Mouse (Mus musculus): ENCODE results near the gene Olfr1164. TPM values are rescaled to one million over a fixed set of nuclear protein-coding genes. Genes with fewer than 3 reads are reported as not detected.

The Olfr1164 gene
- not detected for total RNA-seq (2021)
- long read RNA-seq, experiment 1, result 0 reads
- long read RNA-seq, experiment 2, result 0 reads

DNA sequence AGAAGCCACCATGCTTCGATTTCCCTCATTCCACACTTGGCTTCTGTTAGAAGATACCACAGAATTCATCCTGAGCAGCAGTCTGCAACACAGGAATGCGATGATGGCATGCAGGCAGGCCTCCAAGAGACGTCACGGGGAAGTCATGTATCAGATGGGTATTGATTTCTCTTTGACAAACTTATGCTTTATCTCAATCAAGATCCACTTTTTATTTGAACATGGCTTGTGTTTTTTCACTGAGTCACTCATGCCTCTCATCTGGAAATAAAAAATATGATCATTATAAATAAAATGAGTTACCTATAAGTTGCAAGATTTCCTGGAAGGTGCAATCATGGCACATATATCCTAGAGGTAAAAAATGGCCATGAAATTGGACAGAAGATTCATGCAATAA lies at the start of gene Olfr1164:
Olfr1164 (minus strand) TSS at position 101 of the 400 bp plus-strand sequence.
- DNase-seq (ENCODE audit: low spot score in 2 of 2), result no peak

DNA sequence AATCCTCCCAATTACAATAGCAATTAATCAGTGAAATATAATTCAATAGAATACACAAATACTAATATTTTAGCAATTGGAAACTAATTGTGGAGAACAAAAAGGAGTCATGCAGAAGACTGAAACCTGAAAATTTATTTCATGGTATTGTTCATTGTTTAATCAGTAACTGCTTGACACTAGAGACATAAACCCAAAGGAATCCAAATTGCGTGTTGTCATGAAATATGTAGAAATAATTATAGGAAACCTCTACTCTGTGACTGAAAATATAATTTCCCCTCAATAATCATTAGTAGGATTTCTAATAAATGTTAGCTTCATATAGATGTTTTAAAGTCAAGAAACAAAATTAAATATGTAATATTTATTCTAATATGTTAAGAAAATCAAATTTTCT lies 34.4 kb upstream of the Olfr1164 start, which contains the start of gene Olfr1166:
Olfr1166 (minus strand) TSS at position 101 of the 400 bp plus-strand sequence.
- DNase-seq (ENCODE audit: low spot score in 2 of 2), result no peak

DNA sequence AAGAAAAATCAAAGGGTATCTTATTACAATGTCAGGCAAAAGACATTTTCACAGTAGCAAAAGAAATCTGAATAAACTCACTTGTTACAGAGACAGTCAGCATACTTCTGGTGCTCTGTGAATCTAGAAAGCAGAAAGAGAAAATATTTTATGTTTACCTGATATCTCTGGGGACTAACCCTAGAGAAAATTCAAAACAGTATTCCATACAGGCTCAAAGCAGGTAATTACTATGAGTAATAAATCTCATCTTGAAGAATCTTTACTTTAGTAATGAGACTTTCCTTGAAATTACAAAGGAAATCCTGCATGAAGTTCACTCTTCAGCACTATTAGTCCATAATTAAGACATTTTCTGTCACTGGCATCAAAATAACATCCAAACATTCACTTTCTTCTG lies 22.0 kb downstream of the Olfr1164 start, which contains the start of gene Olfr1163:
Olfr1163 (minus strand) TSS at position 101 of the 400 bp plus-strand sequence.
- no peak for DNase-seq (ENCODE audit: low spot score in 2 of 2)

DNA sequence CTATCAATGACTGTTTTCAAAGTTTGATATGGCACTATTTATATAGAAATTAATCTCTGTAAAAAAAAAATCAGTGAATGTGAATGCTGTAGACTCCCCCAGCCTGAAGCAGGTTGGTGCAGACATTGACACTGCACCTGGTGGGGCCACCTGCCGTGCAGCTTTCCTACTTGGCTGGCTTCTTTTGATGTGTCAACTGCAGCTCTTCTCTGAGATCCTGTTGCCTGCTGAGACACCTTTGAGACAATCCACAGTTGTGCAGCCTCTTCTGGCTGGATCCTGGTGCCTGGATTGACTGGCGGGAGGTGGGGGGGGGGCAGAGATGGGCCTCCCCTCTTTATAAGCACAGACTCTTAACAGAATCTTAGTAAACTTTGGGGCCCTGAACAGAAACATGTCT lies 30.2 kb downstream of the Olfr1164 start:
- DNase-seq (ENCODE audit: low spot score in 2 of 2), result no peak

DNA sequence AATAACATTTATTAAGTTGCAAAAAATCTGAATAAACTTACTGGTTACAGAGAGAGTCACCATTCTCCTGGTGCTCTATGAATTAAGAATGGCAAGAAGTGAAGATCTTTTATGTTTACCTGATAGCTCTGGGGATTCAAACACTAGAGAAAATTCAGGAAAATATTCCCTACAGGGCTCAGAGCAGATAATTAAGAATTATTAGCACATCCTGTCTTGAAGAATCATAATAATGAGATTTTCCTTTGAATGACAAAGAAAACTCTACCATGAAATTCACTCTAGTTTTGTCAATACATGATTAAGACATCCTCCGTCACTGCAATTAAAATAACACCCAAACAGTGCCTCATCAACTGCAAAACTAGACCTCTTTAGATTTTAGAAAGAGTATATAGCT lies 42.7 kb downstream of the Olfr1164 start, which contains the start of gene Olfr1162:
Olfr1162 (minus strand) TSS at position 101 of the 400 bp plus-strand sequence.
- DNase-seq (ENCODE audit: low spot score in 2 of 2), result no peak

Other genes starting within 250 kb of the Olfr1164 start
- not detected for gene Olfr1150-ps1, start 250.0 kb downstream of the Olfr1164 start, total RNA-seq (2021)
- gene Olfr1151, start 238.1 kb downstream of the Olfr1164 start, total RNA-seq (2021), result not detected
- gene Olfr1152, start 227.5 kb downstream of the Olfr1164 start, total RNA-seq (2021), result not detected
- gene Olfr1153, start 199.0 kb downstream of the Olfr1164 start, total RNA-seq (2021), result not detected
- gene Olfr1154, start 188.8 kb downstream of the Olfr1164 start, total RNA-seq (2021), result not detected
- not detected for gene Olfr1155, start 148.8 kb downstream of the Olfr1164 start, total RNA-seq (2021)
- gene Olfr1156, start 140.9 kb downstream of the Olfr1164 start, total RNA-seq (2021), result not detected
- not detected for gene Olfr1157, start 125.7 kb downstream of the Olfr1164 start, total RNA-seq (2021)
- not detected for gene Olfr74, start 119.3 kb downstream of the Olfr1164 start, total RNA-seq (2021)
- not detected for gene Olfr1158, start 103.9 kb downstream of the Olfr1164 start, total RNA-seq (2021)
- not detected for gene Olfr1160, start 85.7 kb downstream of the Olfr1164 start, total RNA-seq (2021)
- gene Olfr1161, start 71.2 kb downstream of the Olfr1164 start, total RNA-seq (2021), result not detected
- gene Olfr73, start 56.3 kb downstream of the Olfr1164 start, total RNA-seq (2021), result not detected
- gene Olfr1162, start 42.8 kb downstream of the Olfr1164 start, total RNA-seq (2021), result not detected
- not detected for gene Olfr1163, start 22.1 kb downstream of the Olfr1164 start, total RNA-seq (2021)
- gene Olfr1166, start 34.3 kb upstream of the Olfr1164 start, total RNA-seq (2021), result not detected
- not detected for gene Olfr1167, start 61.2 kb upstream of the Olfr1164 start, total RNA-seq (2021)
- not detected for gene Olfr1168, start 87.9 kb upstream of the Olfr1164 start, total RNA-seq (2021)
- gene Olfr1170, start 134.4 kb upstream of the Olfr1164 start, total RNA-seq (2021), result not detected
- gene Olfr1173, start 185.9 kb upstream of the Olfr1164 start, total RNA-seq (2021), result not detected
- gene Olfr1174-ps, start 221.2 kb upstream of the Olfr1164 start, total RNA-seq (2021), result not detected
- not detected for gene Olfr1175-ps, start 233.2 kb upstream of the Olfr1164 start, total RNA-seq (2021)
- not detected for gene Olfr1176, start 242.8 kb upstream of the Olfr1164 start, total RNA-seq (2021)

All from layer of hippocampus, postnatal 14 days (tissue).